ENCODE assay signal across 14 mouse cellular contexts in the genomic region with DNA sequence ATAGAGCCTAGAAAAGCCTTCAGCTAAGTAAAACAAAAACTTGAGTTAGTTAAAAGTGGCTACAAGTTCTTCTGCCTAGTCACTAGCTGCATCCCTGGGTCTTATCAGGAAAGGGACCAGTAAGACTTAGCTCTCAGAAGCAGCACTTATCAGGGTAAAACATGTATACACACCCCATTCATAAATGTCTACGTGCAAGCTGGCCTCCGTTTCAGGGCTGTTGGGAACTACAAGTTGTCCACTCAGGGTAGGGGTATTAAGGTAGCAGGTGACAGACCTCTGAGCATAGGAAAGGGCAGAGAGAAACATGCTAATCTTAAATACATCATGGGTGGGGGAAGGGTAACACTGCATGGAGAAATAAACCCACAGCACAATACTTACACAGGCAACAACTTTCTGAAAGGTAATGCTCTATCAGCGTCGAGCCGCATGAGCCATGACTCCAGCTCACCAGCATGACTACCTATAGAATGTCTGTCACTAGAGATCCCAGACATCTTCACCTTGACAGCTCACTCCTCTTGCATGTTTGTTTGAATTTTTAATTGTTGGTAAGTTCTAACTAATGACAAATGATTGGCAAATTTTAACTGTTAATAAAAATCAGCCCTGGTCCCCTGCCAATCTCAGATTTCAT. TPM values are rescaled to one million over a fixed set of nuclear protein-coding genes. Genes with fewer than 3 reads are reported as not detected.
DNase-seq lines count a peak whose midpoint lies in the region; ATAC-seq and TF ChIP-seq lines count a peak whose summit lies in the region.
"Had no signal": no experiment of that assay in that cellular context is flagged by ENCODE, and none has a peak within 500 bp of the region (broad histone marks: within the 10 kb centered on the region; RNA-seq: fewer than 3 reads in every experiment).

No protein-coding gene starts in this region.

- peak overlapping the region; percentile 46 for H3K4me2 ChIP-seq in heart, embryonic 11.5 days
- H3K4me2 ChIP-seq in CH12.LX (ENCODE audit: insufficient read depth, low read depth, poor library complexity, severe bottlenecking): peak overlapping the region; percentile 75; the same call in 1 of the 2 replicates
- H3K4me2 ChIP-seq in hindbrain, embryonic 14.5 days (replicated peaks): no peak overlapping the region
- H3K4me2 ChIP-seq: midbrain, embryonic 13.5 days; neural tube, embryonic 12.5 days had no signal

- peaks cover 10% of the 10 kb centered on the region for H3K27me3 ChIP-seq in heart, embryonic 11.5 days (ENCODE audit: control insufficient read depth, insufficient read depth, low read length)
- peaks cover 3% of the 10 kb centered on the region for H3K27me3 ChIP-seq in CH12.LX (replicated peaks)
- H3K27me3 ChIP-seq in megakaryocyte, embryonic 14.5 days (replicated peaks): peaks cover 26% of the 10 kb centered on the region
- peaks cover 27% of the 10 kb centered on the region for H3K27me3 ChIP-seq in hindbrain, embryonic 14.5 days (ENCODE audit: control insufficient read depth, insufficient read depth, low read length)

- in situ Hi-C loops in CH12.LX (cut with MboI; ENCODE audit: low pct_ligation_motif_present, low pct_unique_long_range_greater_than_20kb, low sequenced_read_pairs): no loop called here

- peak; percentile 85 for ATAC-seq in heart, embryonic 11.5 days (replicated peaks; ENCODE audit: insufficient number of reproducible peaks, low FRiP score, low TSS enrichment)
- ATAC-seq in erythroid progenitor cell, adult 5-6 weeks (replicated peaks; ENCODE audit: low FRiP score, poor library complexity, severe bottlenecking): peak; percentile 82
- ATAC-seq in hindbrain, embryonic 14.5 days (ENCODE audit: low FRiP score): no peak
- ATAC-seq: midbrain, embryonic 13.5 days had no signal

- TF ChIP-seq RAD21 in CH12.LX (IDR thresholded peaks at IDR 0.05; ENCODE audit: low read depth, low read length): no peak

- no peak for DNase-seq in heart, adult 8-10 months (ENCODE audit: low spot score)
- no peak for DNase-seq in CH12.LX (ENCODE audit: extremely low read depth)
- no peak for DNase-seq in hindbrain, embryonic 14.5 days (ENCODE audit: low spot score)
- no peak for DNase-seq in gastrocnemius, postnatal 14 days
- no peak for DNase-seq in left cerebral cortex, postnatal 36 days (ENCODE audit: low spot score in 2 of 2)
- DNase-seq: cerebellum, postnatal 25 days; kidney, postnatal 25 days; lung, adult 18-20 months; right cerebral cortex, adult 18-20 months had no signal

- no peak for TF ChIP-seq EP300 in CH12.LX (IDR thresholded peaks at IDR 0.05; ENCODE audit: low read length)

- H3K9ac ChIP-seq in heart, embryonic 11.5 days (ENCODE audit: low read depth, low read length): no peak overlapping the region
- no peak overlapping the region for H3K9ac ChIP-seq in CH12.LX (ENCODE audit: insufficient read depth, low read depth)
- no peak overlapping the region for H3K9ac ChIP-seq in hindbrain, embryonic 14.5 days
- H3K9ac ChIP-seq: midbrain, embryonic 13.5 days; neural tube, embryonic 12.5 days had no signal

- H3K4me1 ChIP-seq in heart, embryonic 11.5 days (ENCODE audit: control insufficient read depth, insufficient read depth, low read length): peaks cover 6% of the 10 kb centered on the region; the same call in 1 of the 2 replicates
- peaks cover 33 to 86% of the 10 kb centered on the region in 2 experiments for H3K4me1 ChIP-seq in CH12.LX (ENCODE audit: control insufficient read depth in 1 of 2, insufficient read depth in 2 of 2)
- peaks cover 86% of the 10 kb centered on the region for H3K4me1 ChIP-seq in megakaryocyte, embryonic 14.5 days
- H3K4me1 ChIP-seq in hindbrain, embryonic 14.5 days (replicated peaks; ENCODE audit: control insufficient read depth, insufficient read depth, low read length): no peaks in the 10 kb centered on the region

- TF ChIP-seq POLR2A in CH12.LX (IDR thresholded peaks at IDR 0.05; ENCODE audit: low read depth, low read length): no peak

- TF ChIP-seq CTCF in CH12.LX (conservative IDR thresholded peaks at IDR 0.05 in 1 of 2, IDR thresholded peaks at IDR 0.05 in 1 of 2; ENCODE audit: low read depth in 2 of 2, low read length in 2 of 2): no peak

- H3K36me3 ChIP-seq in heart, embryonic 11.5 days (ENCODE audit: control insufficient read depth, insufficient read depth, low read length): no peaks in the 10 kb centered on the region
- H3K36me3 ChIP-seq in CH12.LX (replicated peaks in 1 of 2; ENCODE audit: control insufficient read depth in 1 of 2, insufficient read depth in 1 of 2, low read length in 1 of 2): peaks cover 0 to 4% of the 10 kb centered on the region in 2 experiments
- H3K36me3 ChIP-seq in megakaryocyte, embryonic 14.5 days (replicated peaks; ENCODE audit: low read length): peaks cover 41% of the 10 kb centered on the region
- no peaks in the 10 kb centered on the region for H3K36me3 ChIP-seq in hindbrain, embryonic 14.5 days (replicated peaks; ENCODE audit: control insufficient read depth, insufficient read depth)
- H3K36me3 ChIP-seq: midbrain, embryonic 13.5 days; neural tube, embryonic 12.5 days had no signal

- 71% methylated on average over 5 of the region's 5 CpGs for WGBS in heart, embryonic 11.5 days (ENCODE audit: insufficient replicate concordance)
- 91% methylated on average over 5 of the region's 5 CpGs for WGBS in hindbrain, embryonic 14.5 days

- dilution Hi-C loops in CH12.LX (cut with MboI; ENCODE audit: extremely low pct_ligation_motif_present, extremely low pct_unique_long_range_greater_than_20kb, low sequenced_read_pairs): no loop called here

- no peak overlapping the region for H3K4me3 ChIP-seq in heart, embryonic 11.5 days (ENCODE audit: low read depth, low read length)
- no peak overlapping the region for H3K4me3 ChIP-seq in CH12.LX (replicated peaks in 1 of 3; ENCODE audit: low read depth in 2 of 3, low read length in 2 of 3, poor library complexity in 1 of 3)
- H3K4me3 ChIP-seq in megakaryocyte, embryonic 14.5 days (replicated peaks): peak overlapping the region; percentile 83
- no peak overlapping the region for H3K4me3 ChIP-seq in hindbrain, embryonic 14.5 days (replicated peaks; ENCODE audit: low read length)
- H3K4me3 ChIP-seq: midbrain, embryonic 13.5 days; neural tube, embryonic 12.5 days had no signal

- peak overlapping the region; percentile 89 for H3K27ac ChIP-seq in heart, embryonic 11.5 days (ENCODE audit: low read depth, low read length)
- H3K27ac ChIP-seq in CH12.LX (ENCODE audit: insufficient read depth, low read depth): no peak overlapping the region
- H3K27ac ChIP-seq in hindbrain, embryonic 14.5 days: no peak overlapping the region
- H3K27ac ChIP-seq: midbrain, embryonic 13.5 days; neural tube, embryonic 12.5 days had no signal

- H3K79me2 ChIP-seq in CH12.LX (replicated peaks; ENCODE audit: control insufficient read depth, extremely low read depth, insufficient read depth, poor library complexity, severe bottlenecking): peaks cover 67% of the 10 kb centered on the region

- intact Hi-C loops in gastrocnemius, postnatal 14 days (cut with DNase I; ENCODE audit: low total_unique reads): no loop called here
- intact Hi-C loops in left cerebral cortex, postnatal 36 days (cut with DNase I): no loop called here

- H3K9me3 ChIP-seq in heart, embryonic 11.5 days (replicated peaks; ENCODE audit: control insufficient read depth, low read length): no peaks in the 10 kb centered on the region
- H3K9me3 ChIP-seq in CH12.LX (replicated peaks; ENCODE audit: low read length): no peaks in the 10 kb centered on the region
- H3K9me3 ChIP-seq in megakaryocyte, embryonic 14.5 days: no peaks in the 10 kb centered on the region
- H3K9me3 ChIP-seq in hindbrain, embryonic 14.5 days (ENCODE audit: control insufficient read depth, low read length): no peaks in the 10 kb centered on the region
- H3K9me3 ChIP-seq: midbrain, embryonic 13.5 days; neural tube, embryonic 12.5 days had no signal

TF ChIP-seq in CH12.LX, 34 proteins besides CTCF, POLR2A, EP300 and RAD21:
- TF ChIP-seq JUN (IDR thresholded peaks at IDR 0.05; ENCODE audit: insufficient read depth, low read depth, low read length) (no peak), GABPA (IDR thresholded peaks at IDR 0.05; ENCODE audit: insufficient replicate concordance, low read depth, low read length) (no peak), ZKSCAN1 (IDR thresholded peaks at IDR 0.05; ENCODE audit: borderline replicate concordance, low read depth, low read length) (no peak), TCF12 (IDR thresholded peaks at IDR 0.05; ENCODE audit: low read depth, low read length) (no peak), HCFC1 (IDR thresholded peaks at IDR 0.05; ENCODE audit: low read depth, low read length) (no peak), POLR2AphosphoS2 (IDR thresholded peaks at IDR 0.05; ENCODE audit: low read depth, low read length) (no peak), RCOR1 (conservative IDR thresholded peaks at IDR 0.05; ENCODE audit: low read depth, low read length) (no peak), IRF4 (IDR thresholded peaks at IDR 0.05; ENCODE audit: low read depth, low read length) (no peak), USF1 (IDR thresholded peaks at IDR 0.05; ENCODE audit: low read depth, low read length) (no peak), USF2 (conservative IDR thresholded peaks at IDR 0.05; ENCODE audit: low read depth, low read length) (no peak), ELF1 (IDR thresholded peaks at IDR 0.05; ENCODE audit: low read depth, low read length) (no peak), CHD1 (IDR thresholded peaks at IDR 0.05; ENCODE audit: low read depth, low read length) (no peak), MEF2A (IDR thresholded peaks at IDR 0.05; ENCODE audit: borderline replicate concordance, low read depth, low read length) (no peak), UBTF (IDR thresholded peaks at IDR 0.05; ENCODE audit: low read depth, low read length) (no peak), MXI1 (IDR thresholded peaks at IDR 0.05; ENCODE audit: low read depth, low read length) (no peak), ZMIZ1 (IDR thresholded peaks at IDR 0.05; ENCODE audit: low read depth, low read length) (no peak)
TF ChIP-seq in CH12.LX: peak in this region for 0.

RNA-seq across cellular contexts. Expression of a gene that starts 6.0 kb away (rescaled TPM):
- 7.4 and 8.3 TPM in 2 replicates for polyA plus RNA-seq in heart, embryonic 11.5 days (2014; fragmentation: Nextera tagmentation; extraction: Ambion mirVana)
- total RNA-seq in heart, adult 8-10 months (2022): 10 to 100 TPM in 1 of 4 experiments, 1 to 10 TPM in 3; 6.1 to 30.2 (median 7.6) TPM
- total RNA-seq in CH12.LX (2012; rRNA removed) (12.3 and 18.6 TPM in 2 replicates), CH12.LX (2014; rRNA removed) (9.5 and 10.6 TPM in 2 replicates)
- 16.0 and 18.7 TPM in 2 replicates for polyA plus RNA-seq in CH12.LX (2012; ENCODE audit: insufficient read length, low read depth)
- total RNA-seq in erythroid progenitor cell, adult 5-6 weeks (2015; ENCODE audit: low replicate concordance): 149 and 155 TPM in 2 replicates
- total RNA-seq in erythroid progenitor cell, adult 5-6 weeks (2017; ENCODE audit: low replicate concordance): 207 and 233 TPM in 2 replicates
- 4.6 and 7.1 TPM in 2 replicates for polyA plus RNA-seq in megakaryocyte, embryonic 14.5 days (2012; ENCODE audit: insufficient read depth, low replicate concordance)
- 3.2 and 5.7 TPM in 2 replicates for polyA plus RNA-seq in hindbrain, embryonic 14.5 days (2014; fragmentation: Nextera tagmentation; extraction: Ambion mirVana)
- 1 to 10 TPM; 5.4 to 5.6 TPM for total RNA-seq in gastrocnemius, postnatal 14 days (2021)
- 1 to 10 TPM; 2.3 to 2.4 TPM for total RNA-seq in left cerebral cortex, postnatal 36 days (2021)

Comparison
In these comparisons a context has a peak if more than half of its experiments do, and no peak if none do; other contexts are left out.
1. RNA of a gene that starts 6.0 kb away (total RNA-seq): 149 to 233 TPM in erythroid progenitor cell, adult 5-6 weeks; 9.5 to 18.6 TPM in CH12.LX, 6.1 to 30.2 TPM in heart, adult 8-10 months, 5.4 to 5.6 TPM in gastrocnemius, postnatal 14 days and 2.3 to 2.4 TPM in left cerebral cortex, postnatal 36 days; every median in the first group is over 4 times any median in the second.